Mouse (Mus musculus) forebrain, embryonic 14.5 days (tissue): ENCODE results near the gene Tma7. TPM values are rescaled to one million over a fixed set of nuclear protein-coding genes. Genes with fewer than 3 reads are reported as not detected.

Experiments used
- ATAC-seq: fragments of 200-750 bp; cut with Nextera tagmentation; 2 replicates; pipeline ENCODE4 v1.8.0; 2017; ENCODE audit warnings: mild to moderate bottlenecking, moderate library complexity
- DNase-seq: peaks from one replicate; pipeline ENCODE4 v3.0.0-alpha.2; 2015; ENCODE audit warnings: low spot score
- H3K27ac ChIP-seq: fragments of 300-500 bp; sonication (generic); 2 replicates; pipeline ENCODE4 v1.5.1; 2014; ENCODE audit warnings: low read depth, mild to moderate bottlenecking, control low read depth, low read length, moderate library complexity
- H3K27me3 ChIP-seq: fragments of 300-500 bp; sonication (generic); replicated peaks from 2 replicates; pipeline ENCODE4 v1.6.1; 2014; ENCODE audit warnings: low read length, control low read depth, mixed read lengths; ENCODE audit not compliant: control insufficient read depth, insufficient read depth
- H3K36me3 ChIP-seq: fragments of 300-500 bp; sonication (generic); 2 replicates; pipeline ENCODE4 v1.6.1; 2014; ENCODE audit warnings: low read length, control low read depth; ENCODE audit not compliant: control insufficient read depth, insufficient read depth
- H3K4me1 ChIP-seq: fragments of 300-500 bp; sonication (generic); 2 replicates; pipeline ENCODE4 v1.6.1; 2014; ENCODE audit warnings: antibody characterized with exemption, low read length, control low read depth; ENCODE audit not compliant: control insufficient read depth, insufficient read depth
- H3K4me2 ChIP-seq: fragments of 300-500 bp; sonication (generic); 2 replicates; pipeline ENCODE4 v1.6.1; 2014; ENCODE audit warnings: mild to moderate bottlenecking, control low read depth, low read length
- H3K4me3 ChIP-seq: fragments of 300-500 bp; sonication (generic); 2 replicates; pipeline ENCODE4 v1.5.1; 2014; ENCODE audit warnings: low read depth, low read length, control low read depth
- H3K9ac ChIP-seq: fragments of 300-500 bp; sonication (generic); 2 replicates; pipeline ENCODE4 v1.6.1; 2014; ENCODE audit warnings: mild to moderate bottlenecking, low read length, control low read depth, moderate library complexity
- H3K9me3 ChIP-seq: fragments of 300-500 bp; sonication (generic); replicated peaks from 2 replicates; pipeline ENCODE4 v1.6.1; 2016; ENCODE audit warnings: low read length, control low read depth, mixed read lengths; ENCODE audit not compliant: control insufficient read depth
- WGBS: fragments of 180-500 bp; shearing (Covaris S2); extraction: QIAGEN DNeasy Blood & Tissue Kit; methylation state at CpG from one replicate; pipeline ENCODE4 v1.1.7; 2014; 5-methylcytosine and 5-hydroxymethylcytosine counted together
- polyA plus RNA-seq: library from polyadenylated mRNA; unstranded; fragments of >200 nt; fragmentation: Nextera tagmentation; extraction: Ambion mirVana; gene quantifications from 2 replicates; pipeline ENCODE4 v1.2.1, GENCODE M21; 2014

The Tma7 gene
- polyA plus RNA-seq, 1 experiment from 2014 or later = 758 TPM

- WGBS = 91% methylated on average over 6 of the region's 6 CpGs
- Histone ChIP-seq H3K36me3 (peaks cover 43% of the 10 kb centered on the region), H3K27ac (no peak overlapping the region), H3K27me3 (no peaks in the 10 kb centered on the region), H3K4me1 (no peaks in the 10 kb centered on the region), H3K4me2 (no peak overlapping the region), H3K9me3 (no peaks in the 10 kb centered on the region), H3K4me3 (no peak overlapping the region), H3K9ac (no peak overlapping the region)
- ATAC-seq = no peak
- DNase-seq = no peak
These were observed 38.6 kb upstream of the Tma7 start for GRCm38 (mm10) chr9:109120956-109121355.

GRCm38 (mm10) chr9:109119571-109119970, 37.2 kb upstream of the Tma7 start:
- H3K27ac ChIP-seq = no peak overlapping the region
- no peak overlapping the region for H3K4me2 ChIP-seq
- no peak overlapping the region for H3K4me3 ChIP-seq
- H3K9ac ChIP-seq = no peak overlapping the region
- no peaks in the 10 kb centered on the region for H3K9me3 ChIP-seq
- no peaks in the 10 kb centered on the region for H3K27me3 ChIP-seq
- WGBS = 94% methylated on average over 9 of the region's 9 CpGs
- H3K36me3 ChIP-seq = peaks cover 57% of the 10 kb centered on the region
- ATAC-seq = no peak
- no peaks in the 10 kb centered on the region for H3K4me1 ChIP-seq
- no peak for DNase-seq

GRCm38 (mm10) chr9:109118106-109118505, 35.7 kb upstream of the Tma7 start:
- no peak overlapping the region for H3K9ac ChIP-seq
- peaks cover 71% of the 10 kb centered on the region for H3K36me3 ChIP-seq
- no peaks in the 10 kb centered on the region for H3K27me3 ChIP-seq
- H3K27ac ChIP-seq = no peak overlapping the region
- DNase-seq (no peak), ATAC-seq (no peak)
- WGBS = 92% methylated on average over 4 of the region's 4 CpGs
- H3K4me1 ChIP-seq = no peaks in the 10 kb centered on the region
- H3K4me3 ChIP-seq = no peak overlapping the region
- H3K4me2 ChIP-seq = no peak overlapping the region
- H3K9me3 ChIP-seq = no peaks in the 10 kb centered on the region

GRCm38 (mm10) chr9:109116205-109116604, 33.8 kb upstream of the Tma7 start:
- DNase-seq (no peak), ATAC-seq (no peak)
- WGBS = 94% methylated on average over 10 of the region's 10 CpGs
- Histone ChIP-seq H3K9ac (no peak overlapping the region), H3K27me3 (no peaks in the 10 kb centered on the region), H3K4me2 (no peak overlapping the region), H3K27ac (no peak overlapping the region), H3K9me3 (no peaks in the 10 kb centered on the region), H3K4me3 (no peak overlapping the region), H3K36me3 (peaks cover 90% of the 10 kb centered on the region), H3K4me1 (no peaks in the 10 kb centered on the region)

- ATAC-seq (no peak), DNase-seq (no peak)
- Histone ChIP-seq H3K4me2 (no peak overlapping the region), H3K27me3 (no peaks in the 10 kb centered on the region), H3K9ac (no peak overlapping the region), H3K27ac (no peak overlapping the region), H3K36me3 (peaks cover 100% of the 10 kb centered on the region), H3K9me3 (no peaks in the 10 kb centered on the region), H3K4me3 (no peak overlapping the region), H3K4me1 (no peaks in the 10 kb centered on the region)
- 92% methylated on average over 7 of the region's 7 CpGs for WGBS
These were observed 32.5 kb upstream of the Tma7 start for GRCm38 (mm10) chr9:109114871-109115270.

GRCm38 (mm10) chr9:109114276-109114675, 31.9 kb upstream of the Tma7 start:
- Histone ChIP-seq H3K36me3 (peaks cover 100% of the 10 kb centered on the region), H3K27ac (no peak overlapping the region), H3K4me1 (no peaks in the 10 kb centered on the region), H3K9me3 (no peaks in the 10 kb centered on the region), H3K4me3 (no peak overlapping the region), H3K27me3 (no peaks in the 10 kb centered on the region), H3K9ac (no peak overlapping the region), H3K4me2 (no peak overlapping the region)
- DNase-seq (no peak), ATAC-seq (no peak)
- WGBS = 92% methylated on average over 11 of the region's 11 CpGs

GRCm38 (mm10) chr9:109113331-109113730, 30.9 kb upstream of the Tma7 start:
- 94% methylated on average over 8 of the region's 8 CpGs for WGBS

GRCm38 (mm10) chr9:109111591-109111990, 29.2 kb upstream of the Tma7 start:
- Histone ChIP-seq H3K4me2 (no peak overlapping the region), H3K36me3 (peaks cover 99% of the 10 kb centered on the region), H3K9ac (no peak overlapping the region), H3K27ac (no peak overlapping the region), H3K4me1 (no peaks in the 10 kb centered on the region), H3K9me3 (no peaks in the 10 kb centered on the region), H3K4me3 (no peak overlapping the region), H3K27me3 (no peaks in the 10 kb centered on the region)
- 97% methylated on average over 9 of the region's 9 CpGs for WGBS
- DNase-seq = no peak
- ATAC-seq = no peak

More at GRCm38 (mm10) chr9:109113331-109113730, 30.9 kb upstream of the Tma7 start:
- H3K9me3 ChIP-seq = no peaks in the 10 kb centered on the region
- no peaks in the 10 kb centered on the region for H3K4me1 ChIP-seq
- DNase-seq (no peak), ATAC-seq (no peak)
- no peaks in the 10 kb centered on the region for H3K27me3 ChIP-seq
- H3K9ac ChIP-seq = no peak overlapping the region
- H3K4me2 ChIP-seq = no peak overlapping the region
- H3K36me3 ChIP-seq = peaks cover 100% of the 10 kb centered on the region
- no peak overlapping the region for H3K27ac ChIP-seq
- H3K4me3 ChIP-seq = no peak overlapping the region

GRCm38 (mm10) chr9:109111101-109111500, 28.7 kb upstream of the Tma7 start:
- 97% methylated on average over 4 of the region's 4 CpGs for WGBS

More at GRCm38 (mm10) chr9:109111101-109111500, 28.7 kb upstream of the Tma7 start:
- Histone ChIP-seq H3K27me3 (no peaks in the 10 kb centered on the region), H3K4me3 (no peak overlapping the region), H3K36me3 (peaks cover 99% of the 10 kb centered on the region), H3K27ac (no peak overlapping the region), H3K4me2 (no peak overlapping the region), H3K9me3 (no peaks in the 10 kb centered on the region), H3K4me1 (no peaks in the 10 kb centered on the region), H3K9ac (no peak overlapping the region)
- ATAC-seq (no peak), DNase-seq (no peak)
